Mouse (Mus musculus) c-Kit-positive CD71-positive TER-119-negative erythroid progenitor cells, embryonic 14.5 days (primary cell): ENCODE measurements at regions not wholly inside any gene's neighbourhood (a gene's known extent, or its start where the extent isn't known, plus 50 kb on each side); places are given as distances from the start of the nearest gene placed in this dataset.

Experiments used
- DNase-seq: peaks from one replicate; pipeline ENCODE4 v3.0.0-alpha.2; 2013; ENCODE audit warnings: low read depth

DNA sequence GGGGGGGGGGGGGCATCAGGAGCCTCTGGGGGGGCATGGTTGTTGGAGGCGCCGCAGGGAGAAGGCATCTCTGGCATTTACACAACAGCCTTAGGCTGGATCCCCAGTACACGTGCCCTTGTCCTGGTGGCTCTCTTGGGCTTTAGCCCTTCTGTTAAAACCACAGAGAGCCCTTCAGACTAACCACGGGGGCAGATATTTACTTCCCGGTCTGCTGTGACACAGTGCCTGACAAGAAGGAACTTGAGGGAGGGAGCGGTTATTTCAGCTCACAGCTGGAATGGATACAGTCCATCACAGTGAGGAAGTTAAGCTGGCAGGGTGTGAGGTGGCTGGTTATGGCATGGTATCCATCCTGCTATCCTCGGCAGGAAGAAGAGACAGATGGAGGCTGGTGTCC is 71.0 kb upstream of the Gm11733 start:
- no peak for DNase-seq

DNA sequence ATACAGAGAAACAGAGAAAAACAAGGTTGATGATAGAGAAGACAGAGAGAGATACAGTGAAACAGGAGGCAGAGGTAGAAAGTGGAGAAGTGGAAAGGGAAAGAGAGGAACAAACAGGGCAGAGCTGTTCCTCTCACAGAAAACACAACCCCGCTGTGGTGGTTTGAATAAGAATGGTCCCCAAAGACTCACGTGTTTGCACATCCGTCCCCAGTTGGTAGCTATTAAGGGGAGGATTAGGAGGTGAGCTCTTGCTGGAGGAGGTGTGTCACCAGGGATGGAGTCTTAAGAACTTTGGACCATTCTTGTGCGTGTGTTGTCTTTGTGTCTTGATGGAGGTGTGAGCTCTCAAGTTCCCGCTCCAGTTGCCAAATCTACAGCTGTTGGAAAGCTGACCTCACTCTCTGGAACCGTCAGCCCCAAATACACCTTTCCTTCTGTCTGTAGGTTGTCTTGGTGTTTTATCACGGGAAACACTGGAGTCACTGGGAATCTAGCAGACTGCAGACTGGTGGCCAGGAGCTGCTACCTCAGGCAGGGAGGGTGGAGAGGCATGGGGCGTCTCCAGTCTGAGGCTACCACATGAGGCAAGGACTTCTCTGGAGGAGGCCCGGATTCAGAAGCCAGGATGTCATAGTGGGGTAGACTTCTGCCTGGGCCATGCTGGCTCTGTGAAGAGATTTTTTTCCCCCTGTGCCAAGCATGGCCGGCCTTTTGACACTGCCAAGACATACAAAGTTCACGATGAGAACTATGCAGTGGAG is 70.0 kb upstream of the Gm11733 start:
- DNase-seq, result no peak

DNA sequence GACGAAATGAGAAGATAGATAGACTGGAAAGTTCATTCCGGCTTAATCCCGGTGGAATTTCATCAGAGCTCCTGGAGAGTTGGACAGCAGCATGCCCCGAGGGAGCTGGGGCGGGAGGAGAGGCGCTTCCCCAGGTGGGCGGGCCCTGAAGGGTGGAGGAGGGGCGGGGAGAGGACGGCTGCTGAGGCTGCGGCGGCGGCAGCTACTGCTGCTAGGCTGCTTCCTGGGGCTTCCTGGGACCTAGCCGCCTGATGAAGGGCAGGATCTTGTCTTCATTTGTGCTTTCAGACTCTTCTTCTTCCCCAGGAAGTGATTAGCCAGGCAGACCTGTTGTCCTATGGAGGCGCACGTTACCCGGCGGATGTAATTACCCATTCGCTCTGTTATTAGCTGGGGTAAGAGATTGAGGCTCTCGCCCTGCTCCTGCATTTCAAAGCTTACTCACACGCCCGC is 69.3 kb upstream of the Gm11733 start:
- DNase-seq, result no peak

DNA sequence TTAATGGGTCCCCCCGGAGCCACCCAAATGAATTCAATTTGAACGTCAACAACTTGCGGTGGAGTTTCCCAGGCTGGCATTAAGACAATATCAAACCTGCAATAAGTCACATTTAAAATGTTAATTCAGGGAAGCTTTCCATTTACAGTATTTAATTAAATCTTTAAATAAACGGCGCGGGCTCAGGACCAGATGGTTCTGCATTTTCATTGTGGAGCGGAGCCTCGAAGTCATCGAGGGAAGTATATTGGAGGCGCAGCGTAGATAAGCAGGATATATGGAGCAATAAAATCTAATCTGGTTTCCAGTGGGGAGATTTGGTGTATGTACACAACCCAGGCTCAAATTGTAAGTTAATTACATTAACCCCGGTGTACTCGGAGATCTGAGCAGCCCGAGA is 68.7 kb upstream of the Gm11733 start:
- no peak for DNase-seq

GRCm38 (mm10) chr11:117415955-117416354 is 68.2 kb upstream of the Gm11733 start:
- DNase-seq, result peak; percentile 44

DNA sequence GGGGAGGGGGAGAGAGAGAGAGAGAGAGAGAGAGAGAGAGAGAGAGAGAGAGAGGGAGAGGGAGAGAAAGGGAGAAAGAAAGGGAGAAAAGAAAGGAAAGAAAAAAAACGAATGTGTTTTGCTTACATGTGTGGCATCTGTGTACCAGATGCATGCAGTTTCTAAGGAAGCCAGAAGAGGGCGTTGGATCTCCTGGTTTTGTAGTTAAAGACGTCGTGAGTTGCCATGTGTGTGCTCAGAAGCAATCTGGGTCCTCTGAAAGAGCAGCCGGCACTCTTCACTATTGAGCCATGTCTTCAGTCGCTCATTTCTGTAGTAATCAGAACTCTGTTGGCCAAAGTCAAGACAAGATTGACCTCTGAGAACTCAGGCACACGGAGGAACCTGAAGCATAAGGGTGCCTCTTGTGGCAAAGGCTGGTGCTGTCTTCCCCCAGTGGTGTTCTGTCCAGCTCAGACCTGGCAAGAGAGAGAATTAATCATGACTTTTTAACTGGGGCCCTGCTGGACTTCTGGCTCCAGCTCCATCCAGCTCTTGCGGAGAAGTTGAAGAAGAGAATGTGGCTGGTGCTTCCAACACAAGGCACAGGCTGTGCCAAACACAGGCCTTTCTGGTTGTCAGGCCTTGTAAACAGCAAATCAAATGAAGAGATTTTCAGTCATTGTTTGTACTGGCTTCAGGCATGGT is 67.0 kb upstream of the Gm11733 start:
- no peak for DNase-seq

DNA sequence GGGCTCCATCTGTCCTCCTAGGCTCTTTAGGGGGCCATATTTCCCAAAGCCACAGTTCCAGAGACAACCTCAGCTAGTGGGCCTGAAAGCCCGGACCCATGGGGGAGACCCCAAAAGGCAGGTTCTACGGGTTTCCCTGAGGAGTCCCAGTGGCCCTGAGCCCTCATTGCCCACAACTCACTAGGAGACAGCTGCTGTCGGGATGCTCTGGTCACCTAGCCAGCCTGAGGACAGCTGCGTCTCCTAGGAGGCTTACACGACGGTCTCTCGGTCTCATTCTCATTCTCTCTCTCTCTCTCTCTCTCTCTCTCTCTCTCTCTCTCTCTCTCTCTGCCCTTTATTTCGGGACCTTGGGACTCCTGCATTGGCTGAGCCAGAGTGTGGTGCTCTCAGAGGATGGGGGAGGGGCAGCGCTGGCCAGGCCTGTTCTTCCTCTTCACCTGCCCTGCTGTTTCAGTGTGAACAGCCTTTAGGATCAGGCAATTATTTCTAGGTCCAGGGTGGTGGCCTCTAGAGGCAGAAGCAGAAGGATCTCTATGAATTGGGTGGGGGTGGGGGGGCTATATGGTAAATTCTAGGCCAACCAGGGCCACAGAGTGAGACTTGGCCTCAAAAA is 66.1 kb upstream of the Gm11733 start:
- no peak for DNase-seq

GRCm38 (mm10) chr11:117418939-117419338 is 65.2 kb upstream of the Gm11733 start:
- DNase-seq, result no peak

DNA sequence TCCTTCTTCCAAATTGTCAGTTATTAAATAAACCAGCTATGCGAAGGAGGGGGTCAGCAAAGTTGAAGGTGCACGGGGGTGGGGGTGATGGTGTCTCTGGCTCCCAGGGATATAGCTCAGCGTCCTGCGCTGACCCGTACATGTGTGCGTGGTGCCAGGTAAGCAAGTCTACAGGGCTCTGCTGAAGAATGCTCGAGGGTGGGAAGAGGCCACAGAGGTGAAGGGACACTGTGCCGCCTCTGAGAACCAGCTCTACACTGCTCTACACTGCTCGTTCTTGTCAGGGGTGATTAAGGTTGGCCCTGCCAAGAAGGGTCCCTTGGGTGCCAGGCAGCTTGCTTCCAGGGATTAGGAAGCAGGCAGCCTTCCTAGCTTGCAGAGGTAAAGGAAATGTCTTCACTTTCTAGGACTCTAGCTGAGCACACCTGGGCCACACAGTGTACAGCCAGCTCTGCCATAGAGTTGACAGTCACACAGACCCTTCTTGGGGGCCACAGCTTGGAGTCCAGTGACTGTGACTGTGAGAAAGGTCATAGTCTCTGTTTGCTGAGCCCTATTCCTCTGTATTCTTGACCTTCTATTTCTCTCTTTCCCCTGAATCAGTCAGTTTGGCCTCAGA is 64.7 kb upstream of the Gm11733 start:
- no peak for DNase-seq

- no peak for DNase-seq
These were observed 61.5 kb upstream of the Gm11733 start for GRCm38 (mm10) chr11:117422713-117423112.

DNA sequence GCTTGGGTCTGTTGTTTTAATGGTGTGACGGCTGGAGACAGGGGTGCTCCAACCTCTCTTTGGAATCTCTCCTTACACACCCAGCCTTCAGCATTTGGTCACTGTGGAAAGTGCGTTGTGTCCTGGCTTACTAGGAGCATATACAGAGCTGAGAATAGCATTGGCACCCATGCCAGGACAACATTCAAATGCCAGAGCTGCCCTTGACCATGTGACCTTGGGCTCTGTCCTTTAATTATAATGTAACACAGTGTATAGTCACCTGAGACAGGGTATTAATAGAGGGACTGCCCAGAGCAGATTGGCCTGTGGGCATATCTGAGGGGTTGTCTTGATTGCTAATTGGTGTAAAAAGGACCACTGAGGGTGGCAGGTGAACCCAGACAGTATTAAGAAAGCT is 60.7 kb upstream of the Gm11733 start:
- no peak for DNase-seq

- DNase-seq, result no peak
These were observed 58.7 kb upstream of the Gm11733 start for GRCm38 (mm10) chr11:117425466-117425865.

- no peak for DNase-seq
These were observed 58.2 kb upstream of the Gm11733 start for GRCm38 (mm10) chr11:117425927-117426326.

- no peak for DNase-seq
These were observed 57.5 kb upstream of the Gm11733 start for GRCm38 (mm10) chr11:117426651-117427050.

DNA sequence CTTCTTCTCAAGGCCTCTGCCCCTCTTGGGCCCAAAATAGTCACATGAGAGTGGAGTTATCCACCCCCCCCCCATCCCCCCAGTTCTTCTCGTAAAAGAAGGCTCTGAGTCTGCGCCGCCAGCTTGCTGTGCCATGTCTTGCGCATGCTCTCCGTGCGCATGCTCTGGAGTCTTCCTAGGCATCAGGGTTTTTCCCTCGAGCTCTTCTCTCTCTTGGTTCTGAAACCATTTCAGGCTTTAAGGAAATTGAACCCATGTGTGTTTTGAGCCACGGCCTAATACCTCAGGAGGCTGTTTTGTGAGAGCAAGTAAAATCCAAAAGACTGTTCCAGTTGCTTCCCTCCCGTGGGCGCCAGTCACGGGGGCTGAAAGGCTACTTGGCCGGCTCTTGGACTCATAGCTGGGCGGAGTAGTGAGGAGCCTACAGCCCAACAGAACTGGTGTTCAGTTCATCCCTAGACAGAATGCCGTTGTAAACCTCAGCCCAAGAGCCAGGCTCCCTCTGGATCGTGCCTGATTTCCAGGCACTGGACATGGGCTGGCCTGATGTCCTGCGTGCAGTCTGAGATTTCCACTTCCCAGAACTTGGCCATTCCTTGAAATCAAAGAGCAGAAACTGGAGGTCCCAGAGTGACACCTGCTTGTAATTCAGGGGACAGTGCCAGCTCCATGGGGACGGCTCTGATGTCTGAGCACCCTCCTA is 56.2 kb upstream of the Gm11733 start:
- DNase-seq, result no peak

DNA sequence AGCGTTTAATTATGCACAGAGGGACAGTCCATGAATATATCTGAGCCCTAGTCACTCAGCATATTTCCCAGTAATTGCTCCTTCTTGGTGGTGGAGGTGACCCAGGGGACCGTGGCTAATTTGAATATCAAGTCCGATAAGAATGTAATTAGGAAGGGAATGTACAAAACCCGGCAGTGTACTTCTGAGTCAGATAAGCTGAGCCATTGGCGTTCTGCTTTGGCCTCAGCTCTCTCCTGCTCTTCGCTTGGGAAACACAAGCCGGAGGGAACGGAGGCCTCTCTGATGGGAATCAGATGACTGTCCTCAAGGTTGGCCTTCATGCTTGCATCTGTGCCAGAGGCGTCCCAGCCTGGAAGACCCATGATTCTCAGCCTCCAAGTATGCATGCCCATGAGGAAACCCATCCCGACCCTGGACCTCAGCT is 54.8 kb upstream of the Gm11733 start:
- DNase-seq, result no peak

GRCm38 (mm10) chr11:117429894-117430293 is 54.3 kb upstream of the Gm11733 start:
- DNase-seq, result no peak

DNA sequence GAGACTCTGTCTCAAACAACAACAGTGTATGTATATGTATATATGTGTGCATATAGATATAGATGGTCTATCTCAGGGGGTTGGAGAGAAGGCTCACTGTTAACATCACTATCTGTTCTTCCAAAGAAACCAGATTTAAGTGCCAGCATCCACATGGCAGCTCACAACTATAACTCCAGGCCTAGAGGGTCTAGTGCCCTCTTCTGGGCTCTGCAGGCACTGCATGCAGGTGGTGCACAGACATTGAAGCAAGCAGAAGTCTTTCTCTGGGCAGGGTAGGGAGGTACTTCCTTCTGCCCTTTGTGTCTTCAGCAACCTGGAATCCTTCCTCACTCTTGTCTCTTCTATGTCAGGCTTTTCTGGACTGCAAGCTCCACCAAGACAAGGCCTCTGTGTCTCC is 50.1 kb upstream of the Gm11733 start:
- DNase-seq, result no peak
